Mouse (Mus musculus): Measurements from ENCODE around the gene Tmem121b. TPM values are rescaled to one million over a fixed set of nuclear protein-coding genes. Genes with fewer than 3 reads are reported as not detected.

The Tmem121b gene
- polyA plus RNA-seq, 2 experiments: 0.21 to 0.52 TPM

DNA sequence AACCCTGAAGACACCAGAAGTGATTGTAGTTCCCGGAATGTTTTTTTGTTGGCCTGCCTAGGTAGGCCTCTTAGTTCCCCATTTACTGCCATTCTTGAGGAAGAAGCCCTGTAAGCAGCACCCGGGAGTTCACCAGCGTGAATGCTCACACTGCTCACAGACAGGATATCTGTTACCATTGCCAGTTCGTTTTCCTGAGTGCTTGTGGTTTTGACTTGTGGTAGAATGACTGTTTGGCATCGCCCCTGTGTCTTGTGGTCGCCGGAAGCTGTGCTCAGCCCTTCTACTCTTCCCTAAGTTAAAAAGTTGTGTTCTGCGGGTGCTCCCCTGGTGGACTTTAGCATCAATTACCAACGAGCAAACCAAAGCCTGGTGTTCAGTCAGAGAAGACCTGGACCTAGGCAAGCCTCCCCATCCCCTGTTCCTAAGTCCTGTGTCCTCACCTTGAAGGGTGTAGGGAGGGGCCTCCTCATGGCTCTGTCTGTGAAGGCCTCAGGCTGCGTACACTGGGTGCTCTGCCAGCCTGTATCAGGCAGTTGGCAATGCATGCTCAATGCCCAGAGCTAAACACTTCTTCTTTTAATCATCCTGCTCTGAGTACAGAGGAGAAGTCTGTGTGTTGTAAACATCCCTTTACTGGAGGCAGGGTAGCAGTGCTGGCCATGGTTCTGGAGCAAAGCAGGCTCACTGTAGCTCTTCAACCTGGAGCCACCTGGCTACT, 26.8 kb downstream of the Tmem121b start:
- Histone ChIP-seq H3K27ac (replicated peaks; ENCODE audit: low read depth, low read length) (no peak overlapping the region), H3K4me3 (replicated peaks; ENCODE audit: low read length) (no peak overlapping the region), H3K4me2 (replicated peaks; ENCODE audit: low read depth, low read length, severe bottlenecking) (no peak overlapping the region), H3K9ac (ENCODE audit: low read depth, low read length, severe bottlenecking) (no peak overlapping the region), H3K27me3 (ENCODE audit: control insufficient read depth, insufficient read depth, low read length) (peaks cover 33% of the 10 kb centered on the region), H3K9me3 (ENCODE audit: control insufficient read depth, low read length) (no peaks in the 10 kb centered on the region), H3K36me3 (ENCODE audit: control insufficient read depth, insufficient read depth, low read length) (no peaks in the 10 kb centered on the region), H3K4me1 (ENCODE audit: control insufficient read depth, insufficient read depth, low read length) (peaks cover 12% of the 10 kb centered on the region)
- DNase-seq (ENCODE audit: low spot score) (no peak), ATAC-seq (ENCODE audit: low FRiP score, low read depth) (no peak)
- no peak for TF ChIP-seq POLR2A (IDR thresholded peaks at IDR 0.05; ENCODE audit: borderline replicate concordance, extremely low read depth, insufficient read depth, insufficient read length)
- WGBS: 69% methylated on average over 10 of the region's 10 CpGs

DNA sequence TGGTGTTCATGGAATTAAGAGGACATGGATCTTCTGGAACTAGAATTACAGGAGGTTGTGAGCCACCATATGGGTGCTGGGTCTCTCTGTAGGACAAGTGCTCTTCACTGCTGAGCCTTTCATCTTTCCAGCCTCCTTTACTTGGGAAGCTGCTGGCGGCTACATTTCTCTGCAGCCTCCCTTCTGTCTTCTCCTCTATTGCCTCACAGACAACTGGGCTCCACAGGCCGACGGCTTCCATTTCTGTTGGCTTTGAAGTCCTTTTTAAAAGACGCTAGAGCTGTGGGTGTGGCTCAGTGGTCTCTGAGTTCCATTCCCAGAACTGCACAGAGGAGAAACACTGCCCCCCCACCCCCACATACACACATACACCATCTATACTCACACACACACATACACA, 28.2 kb downstream of the Tmem121b start:
- no peaks in the 10 kb centered on the region for H3K36me3 ChIP-seq (ENCODE audit: control insufficient read depth, insufficient read depth, low read length)
- no peak for ATAC-seq (ENCODE audit: low FRiP score, low read depth)
- no peak for TF ChIP-seq POLR2A (IDR thresholded peaks at IDR 0.05; ENCODE audit: borderline replicate concordance, extremely low read depth, insufficient read depth, insufficient read length)
- DNase-seq (ENCODE audit: low spot score): no peak
- peaks cover 40% of the 10 kb centered on the region for H3K27me3 ChIP-seq (ENCODE audit: control insufficient read depth, insufficient read depth, low read length)
- H3K4me2 ChIP-seq (replicated peaks; ENCODE audit: low read depth, low read length, severe bottlenecking): no peak overlapping the region
- WGBS: 24% methylated on average over 4 of the region's 4 CpGs
- H3K27ac ChIP-seq (replicated peaks; ENCODE audit: low read depth, low read length): no peak overlapping the region
- H3K9ac ChIP-seq (ENCODE audit: low read depth, low read length, severe bottlenecking): no peak overlapping the region
- H3K4me1 ChIP-seq (ENCODE audit: control insufficient read depth, insufficient read depth, low read length): peaks cover 12% of the 10 kb centered on the region
- H3K4me3 ChIP-seq (replicated peaks; ENCODE audit: low read length): no peak overlapping the region
- H3K9me3 ChIP-seq (ENCODE audit: control insufficient read depth, low read length): no peaks in the 10 kb centered on the region

GRCm38 (mm10) chr6:120464406-120464939, 29.1 kb downstream of the Tmem121b start:
- H3K4me1 ChIP-seq (ENCODE audit: control insufficient read depth, insufficient read depth, low read length): peaks cover 12% of the 10 kb centered on the region
- H3K27ac ChIP-seq (replicated peaks; ENCODE audit: low read depth, low read length): no peak overlapping the region
- no peaks in the 10 kb centered on the region for H3K9me3 ChIP-seq (ENCODE audit: control insufficient read depth, low read length)
- ATAC-seq (ENCODE audit: low FRiP score, low read depth): no peak
- H3K9ac ChIP-seq (ENCODE audit: low read depth, low read length, severe bottlenecking): no peak overlapping the region
- TF ChIP-seq POLR2A (IDR thresholded peaks at IDR 0.05; ENCODE audit: borderline replicate concordance, extremely low read depth, insufficient read depth, insufficient read length): no peak
- WGBS: 57% methylated on average over 9 of the region's 9 CpGs
- peaks cover 40% of the 10 kb centered on the region for H3K27me3 ChIP-seq (ENCODE audit: control insufficient read depth, insufficient read depth, low read length)
- H3K4me2 ChIP-seq (replicated peaks; ENCODE audit: low read depth, low read length, severe bottlenecking): peak overlapping the region; percentile 62
- no peak for DNase-seq (ENCODE audit: low spot score)
- H3K36me3 ChIP-seq (ENCODE audit: control insufficient read depth, insufficient read depth, low read length): no peaks in the 10 kb centered on the region
- H3K4me3 ChIP-seq (replicated peaks; ENCODE audit: low read length): peak overlapping the region; percentile 63; the same call in 1 of the 2 replicates

GRCm38 (mm10) chr6:120463884-120464283, 29.7 kb downstream of the Tmem121b start:
- Histone ChIP-seq H3K27ac (replicated peaks; ENCODE audit: low read depth, low read length) (no peak overlapping the region), H3K36me3 (ENCODE audit: control insufficient read depth, insufficient read depth, low read length) (no peaks in the 10 kb centered on the region), H3K4me3 (replicated peaks; ENCODE audit: low read length) (peak overlapping the region; percentile 63), H3K9ac (ENCODE audit: low read depth, low read length, severe bottlenecking) (peak overlapping the region; percentile 58; the same call in 1 of the 2 replicates), H3K9me3 (ENCODE audit: control insufficient read depth, low read length) (no peaks in the 10 kb centered on the region), H3K4me2 (replicated peaks; ENCODE audit: low read depth, low read length, severe bottlenecking) (peak overlapping the region; percentile 62), H3K27me3 (ENCODE audit: control insufficient read depth, insufficient read depth, low read length) (peaks cover 40% of the 10 kb centered on the region), H3K4me1 (ENCODE audit: control insufficient read depth, insufficient read depth, low read length) (peaks cover 12% of the 10 kb centered on the region)
- DNase-seq (ENCODE audit: low spot score) (peak; percentile 55), ATAC-seq (ENCODE audit: low FRiP score, low read depth) (peak; percentile 34; the same call in 1 of the 2 replicates)
- WGBS: 2% methylated on average over 11 of the region's 11 CpGs
- TF ChIP-seq POLR2A (IDR thresholded peaks at IDR 0.05; ENCODE audit: borderline replicate concordance, extremely low read depth, insufficient read depth, insufficient read length): no peak

GRCm38 (mm10) chr6:120463086-120463871, 30.3 kb downstream of the Tmem121b start, which contains the start of gene Il17ra:
Il17ra (plus strand) TSS chr6:120463247.
- peaks cover 40% of the 10 kb centered on the region for H3K27me3 ChIP-seq (ENCODE audit: control insufficient read depth, insufficient read depth, low read length)
- H3K4me3 ChIP-seq (replicated peaks; ENCODE audit: low read length): peak within 1 kb of the TSS; percentile 63

More at GRCm38 (mm10) chr6:120463086-120463871, 30.3 kb downstream of the Tmem121b start, which contains the start of gene Il17ra:
- ATAC-seq (ENCODE audit: low FRiP score, low read depth): peak; percentile 76
- H3K27ac ChIP-seq (replicated peaks; ENCODE audit: low read depth, low read length): no peak within 1 kb of the TSS
- H3K36me3 ChIP-seq (ENCODE audit: control insufficient read depth, insufficient read depth, low read length): no peaks in the 10 kb centered on the region
- peak; percentile 36 for DNase-seq (ENCODE audit: low spot score)
- H3K4me1 ChIP-seq (ENCODE audit: control insufficient read depth, insufficient read depth, low read length): peaks cover 12% of the 10 kb centered on the region
- no peaks in the 10 kb centered on the region for H3K9me3 ChIP-seq (ENCODE audit: control insufficient read depth, low read length)
- no peak for TF ChIP-seq POLR2A (IDR thresholded peaks at IDR 0.05; ENCODE audit: borderline replicate concordance, extremely low read depth, insufficient read depth, insufficient read length)
- peak within 1 kb of the TSS; percentile 58 for H3K9ac ChIP-seq (ENCODE audit: low read depth, low read length, severe bottlenecking)
- WGBS: under 1% methylated on average over 71 of the region's 90 CpGs
- H3K4me2 ChIP-seq (replicated peaks; ENCODE audit: low read depth, low read length, severe bottlenecking): peak within 1 kb of the TSS; percentile 62
